Mouse (Mus musculus) limb, embryonic 12.5 days (tissue): Measurements from ENCODE around the gene Ehbp1l1. TPM values are rescaled to one million over a fixed set of nuclear protein-coding genes. Genes with fewer than 3 reads are reported as not detected.

Source experiments
- ATAC-seq: fragments of 200-750 bp; cut with Nextera tagmentation; 2 replicates; pipeline ENCODE4 v1.8.0; 2017; ENCODE audit warnings: low read depth, moderate TSS enrichment; ENCODE audit not compliant: insufficient number of reproducible peaks, insufficient read depth, low FRiP score, low TSS enrichment
- H3K27ac ChIP-seq: fragments of 300-500 bp; sonication (generic); 2 replicates; pipeline ENCODE4 v1.5.1; 2016; ENCODE audit warnings: mild to moderate bottlenecking, moderate library complexity
- H3K27me3 ChIP-seq: fragments of 300-500 bp; sonication (generic); 2 replicates; pipeline ENCODE4 v1.6.1; 2016; ENCODE audit warnings: mild to moderate bottlenecking, moderate library complexity
- H3K36me3 ChIP-seq: fragments of 300-500 bp; sonication (generic); 2 replicates; pipeline ENCODE4 v1.6.1; 2016; ENCODE audit warnings: mild to moderate bottlenecking, moderate library complexity
- H3K4me1 ChIP-seq: fragments of 300-500 bp; sonication (generic); replicated peaks from 2 replicates; pipeline ENCODE4 v1.6.1; 2016
- H3K4me2 ChIP-seq: fragments of 300-500 bp; sonication (generic); 2 replicates; pipeline ENCODE4 v1.6.1; 2016; ENCODE audit warnings: mild to moderate bottlenecking, moderate library complexity
- H3K4me3 ChIP-seq: fragments of 300-500 bp; sonication (generic); replicated peaks from 2 replicates; pipeline ENCODE4 v1.5.1; 2016; ENCODE audit warnings: mild to moderate bottlenecking
- H3K9ac ChIP-seq: fragments of 300-500 bp; sonication (generic); replicated peaks from 2 replicates; pipeline ENCODE4 v1.6.1; 2016; ENCODE audit warnings: mild to moderate bottlenecking, moderate library complexity
- H3K9me3 ChIP-seq: fragments of 300-500 bp; sonication (generic); 2 replicates; pipeline ENCODE4 v1.6.1; 2016; ENCODE audit warnings: mild to moderate bottlenecking, moderate library complexity
- WGBS: fragments of 180-500 bp; shearing (Covaris S2); methylation state at CpG from one replicate; pipeline ENCODE4 v1.1.7; 2016; 5-methylcytosine and 5-hydroxymethylcytosine counted together
- microRNA-seq: library from miRNA; unstranded; fragments of <30 nt; microRNA quantifications from one replicate; pipeline ENCODE4, GENCODE M21; 2017
- polyA plus RNA-seq: library from polyadenylated mRNA; unstranded; fragments of >200 nt; fragmentation: Nextera tagmentation; extraction: Ambion mirVana; gene quantifications from 2 replicates; pipeline ENCODE4 v1.2.1, GENCODE M21; 2016

The Ehbp1l1 gene
- polyA plus RNA-seq, 1 experiment from 2014 or later = 16.5 TPM

DNA sequence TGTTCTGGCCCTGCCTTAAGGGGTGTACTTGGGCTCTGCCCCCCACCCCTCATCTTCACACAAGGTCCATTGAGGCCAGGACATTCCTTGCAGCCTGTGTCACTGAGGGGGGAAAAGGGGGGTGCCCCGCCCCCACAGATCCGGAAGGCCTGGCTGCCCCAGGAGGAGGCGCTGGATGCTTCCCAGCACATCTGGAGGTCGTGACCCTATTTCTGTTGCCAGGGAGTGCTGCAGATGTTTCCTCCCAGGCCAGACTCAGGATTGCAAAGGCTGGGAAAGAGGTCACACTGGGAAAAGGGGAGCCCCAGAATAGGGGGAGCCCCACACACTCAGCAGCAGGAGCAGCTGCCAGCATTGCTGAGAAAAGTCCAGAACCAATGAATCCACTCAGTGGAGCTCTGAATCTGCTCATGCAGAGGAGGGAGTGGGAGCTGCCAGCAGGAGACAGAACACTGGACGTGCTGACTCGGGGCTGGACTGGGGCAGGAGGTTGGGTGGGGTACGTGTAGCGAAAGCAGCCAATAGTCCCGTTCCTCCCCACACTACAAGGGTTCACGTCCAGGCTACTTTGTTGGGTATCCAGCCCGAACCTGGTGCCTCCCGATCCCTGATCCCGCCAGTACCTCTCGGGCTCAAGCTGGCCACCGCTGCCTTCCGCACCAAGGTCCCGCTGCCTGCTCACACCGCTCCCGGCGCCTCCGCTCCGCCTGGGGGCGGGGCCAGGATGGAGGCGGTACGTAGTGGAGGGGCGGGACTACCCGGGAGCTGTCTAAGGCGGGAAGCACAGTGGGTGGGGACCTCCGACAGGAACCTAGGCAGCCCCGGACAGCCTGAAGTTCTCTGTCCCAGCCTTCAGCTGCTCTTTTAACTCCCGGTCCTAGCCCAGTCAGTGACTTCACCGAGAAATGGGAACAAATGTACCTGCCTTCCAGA lies 62.9 kb downstream of the Ehbp1l1 start, which contains the start of gene Sipa1:
Gene Sipa1, minus strand, starts transcription at position 727 of the 933 bp plus-strand sequence.
- Histone ChIP-seq H3K27me3 (no peaks in the 10 kb centered on the region), H3K27ac (peak within 1 kb of the TSS; percentile 90), H3K36me3 (peaks cover 54% of the 10 kb centered on the region), H3K4me1 (peaks cover 32% of the 10 kb centered on the region), H3K9me3 (no peaks in the 10 kb centered on the region), H3K4me3 (peak within 1 kb of the TSS; percentile 52), H3K9ac (peak within 1 kb of the TSS; percentile 65), H3K4me2 (peak within 1 kb of the TSS; percentile 70)
- peak; percentile 91 for ATAC-seq
- WGBS = 1% methylated on average over 32 of the region's 32 CpGs

DNA sequence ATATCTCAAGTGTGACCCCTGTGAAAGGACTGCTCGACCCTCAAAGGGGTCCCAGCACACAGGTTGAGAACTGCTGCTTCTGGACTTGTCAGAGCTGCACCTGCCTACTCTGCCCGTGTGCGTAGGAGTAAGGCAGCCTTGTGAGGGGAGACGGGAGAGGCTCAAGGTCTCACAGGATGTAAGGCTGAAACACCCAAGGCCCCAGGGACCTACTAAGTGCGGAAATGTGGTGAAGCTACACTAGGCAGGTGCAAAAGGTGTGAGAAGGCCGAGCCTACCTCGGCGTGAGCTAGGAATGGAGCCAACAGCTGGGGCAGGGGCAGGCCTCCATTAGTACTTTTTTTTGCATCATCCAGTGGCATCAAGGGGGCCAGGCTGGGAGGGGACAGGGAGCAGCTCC lies 63.8 kb downstream of the Ehbp1l1 start:
- no peak for ATAC-seq
- H3K27ac ChIP-seq = peak overlapping the region; percentile 90
- H3K9me3 ChIP-seq = no peaks in the 10 kb centered on the region
- H3K9ac ChIP-seq = peak overlapping the region; percentile 65
- H3K4me1 ChIP-seq = peaks cover 32% of the 10 kb centered on the region
- H3K36me3 ChIP-seq = peaks cover 45% of the 10 kb centered on the region
- H3K4me2 ChIP-seq = peak overlapping the region; percentile 70
- H3K27me3 ChIP-seq = no peaks in the 10 kb centered on the region
- WGBS = 72% methylated on average over 8 of the region's 8 CpGs
- H3K4me3 ChIP-seq = peak overlapping the region; percentile 52

DNA sequence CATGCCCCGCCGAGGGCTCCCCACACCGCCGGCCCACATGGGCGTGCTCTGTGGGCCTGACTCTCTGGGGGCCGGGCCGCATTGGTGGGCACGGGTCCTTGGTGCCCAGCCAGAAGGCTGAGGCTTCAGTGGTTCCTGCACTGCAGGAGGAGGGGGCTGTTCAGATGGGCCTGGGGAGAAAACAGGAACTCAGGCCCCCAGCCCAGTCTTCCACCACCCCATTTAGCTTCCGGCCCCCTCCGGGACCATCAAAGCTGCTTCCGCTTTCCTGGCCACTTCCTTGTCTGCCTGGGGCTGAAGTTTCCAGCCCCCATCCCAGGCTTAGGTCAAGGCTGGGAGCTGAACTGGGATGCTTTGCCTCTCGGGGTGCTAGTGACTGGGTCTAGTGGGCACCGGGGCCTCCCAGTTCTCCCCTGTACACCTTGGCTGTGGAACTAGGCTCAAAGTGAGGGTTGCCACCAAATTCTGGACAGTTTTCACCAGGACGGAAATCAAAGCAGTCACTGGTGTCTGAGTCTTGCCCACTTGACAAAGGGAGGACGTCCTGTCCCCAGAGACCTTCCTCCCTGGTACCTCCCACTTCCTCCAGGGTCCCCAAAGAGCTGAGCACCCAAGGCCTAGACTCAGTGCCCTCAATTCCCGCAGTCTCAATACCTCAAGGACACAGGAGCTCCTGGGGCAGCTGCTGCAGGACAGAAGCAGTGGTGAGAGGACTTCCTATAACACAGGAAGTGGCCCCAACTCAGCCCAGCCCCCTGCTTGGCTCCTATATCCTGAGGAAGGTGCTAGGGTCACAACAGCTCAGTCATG lies 65.0 kb downstream of the Ehbp1l1 start:
- WGBS = 80% methylated on average over 16 of the region's 16 CpGs
- peak overlapping the region; percentile 53; the same call in 1 of the 2 replicates for H3K27ac ChIP-seq

More for the DNA sequence above, 65.0 kb downstream of the Ehbp1l1 start:
- Histone ChIP-seq H3K4me3 (peak overlapping the region; percentile 18), H3K4me2 (peak overlapping the region; percentile 70), H3K9me3 (no peaks in the 10 kb centered on the region), H3K9ac (peak overlapping the region; percentile 27; the same call in 1 of the 2 replicates), H3K4me1 (peaks cover 32% of the 10 kb centered on the region), H3K36me3 (peaks cover 41% of the 10 kb centered on the region), H3K27me3 (0 out of 2 replicates have a peak, but pooled peaks cover 5% of the 10 kb centered on the region)
- no peak for ATAC-seq

Small RNAs within 50 kb of the gene (microRNA-seq; reads per million reads assigned to microRNA genes)
- 0.70 reads per million for gene Mir6987

Other genes starting within 250 kb of the Ehbp1l1 start
- 43.4 and 43.7 TPM in 2 replicates for gene Mus81, start 237.9 kb downstream of the Ehbp1l1 start, polyA plus RNA-seq
- 2,525 and 2,543 TPM in 2 replicates for gene Cfl1, start 235.9 kb downstream of the Ehbp1l1 start, polyA plus RNA-seq
- gene 1700020D05Rik, start 222.5 kb downstream of the Ehbp1l1 start, polyA plus RNA-seq = 0.20 and 0.42 TPM in 2 replicates
- gene Snx32, start 215.8 kb downstream of the Ehbp1l1 start, polyA plus RNA-seq = 9.3 and 10.1 TPM in 2 replicates
- gene Ovol1, start 165.7 kb downstream of the Ehbp1l1 start, polyA plus RNA-seq = 1.2 TPM in 2 replicates
- gene Ap5b1, start 158.3 kb downstream of the Ehbp1l1 start, polyA plus RNA-seq = 1.8 TPM in 2 replicates
- 171 and 193 TPM in 2 replicates for gene Rnaseh2c, start 124.4 kb downstream of the Ehbp1l1 start, polyA plus RNA-seq
- 56.3 and 60.1 TPM in 2 replicates for gene Kat5, start 116.1 kb downstream of the Ehbp1l1 start, polyA plus RNA-seq
- 44.7 and 45.9 TPM in 2 replicates for gene Rela, start 88.8 kb downstream of the Ehbp1l1 start, polyA plus RNA-seq
- gene Sipa1, start 62.6 kb downstream of the Ehbp1l1 start, polyA plus RNA-seq = 26.5 and 27.6 TPM in 2 replicates
- 19.4 and 19.6 TPM in 2 replicates for gene Map3k11, start 37.6 kb downstream of the Ehbp1l1 start, polyA plus RNA-seq
- 35.9 and 38.3 TPM in 2 replicates for gene Pcnx3, start 37.4 kb downstream of the Ehbp1l1 start, polyA plus RNA-seq
- 0.40 TPM in 1 of 2 replicates, not detected in the other for gene Kcnk7, start 21.9 kb downstream of the Ehbp1l1 start, polyA plus RNA-seq
- 140 and 143 TPM in 2 replicates for gene Fam89b, start 3.3 kb upstream of the Ehbp1l1 start, polyA plus RNA-seq
- 17.0 and 30.3 TPM in 2 replicates for gene Ltbp3, start 14.6 kb upstream of the Ehbp1l1 start, polyA plus RNA-seq
- gene Scyl1, start 45.1 kb upstream of the Ehbp1l1 start, polyA plus RNA-seq = 74.9 and 78.0 TPM in 2 replicates
- 37.2 and 41.4 TPM in 2 replicates for gene Frmd8, start 149.0 kb upstream of the Ehbp1l1 start, polyA plus RNA-seq
- gene Slc25a45, start 151.5 kb upstream of the Ehbp1l1 start, polyA plus RNA-seq = 1.2 and 2.1 TPM in 2 replicates
- 5.5 and 6.6 TPM in 2 replicates for gene Tigd3, start 167.8 kb upstream of the Ehbp1l1 start, polyA plus RNA-seq
- 192 and 199 TPM in 2 replicates for gene Dpf2, start 186.7 kb upstream of the Ehbp1l1 start, polyA plus RNA-seq
- 2.7 and 3.0 TPM in 2 replicates for gene Cdc42ep2, start 198.5 kb upstream of the Ehbp1l1 start, polyA plus RNA-seq
- gene Pola2, start 237.9 kb upstream of the Ehbp1l1 start, polyA plus RNA-seq = 91.5 and 91.9 TPM in 2 replicates